Mouse (Mus musculus) kidney, embryonic 14.5 days (tissue): ENCODE measurements around the gene Hnrnpll. TPM values are rescaled to one million over a fixed set of nuclear protein-coding genes. Genes with fewer than 3 reads are reported as not detected.
A peak's percentile ranks its signal among the peaks of the same experiment; 100 is the strongest.

Source experiments
- ATAC-seq: fragments of 200-750 bp; cut with Nextera tagmentation; 2 replicates; pipeline ENCODE4 v1.8.0; 2017; ENCODE audit warnings: moderate number of reproducible peaks, mild to moderate bottlenecking, moderate TSS enrichment, moderate library complexity; ENCODE audit not compliant: low FRiP score, low TSS enrichment
- H3K27ac ChIP-seq: fragments of 300-500 bp; sonication (generic); 2 replicates; pipeline ENCODE4 v1.5.1; 2014; ENCODE audit warnings: low read depth, mild to moderate bottlenecking, low read length, moderate library complexity, mixed read lengths
- H3K27me3 ChIP-seq: fragments of 300-500 bp; sonication (generic); 2 replicates; pipeline ENCODE4 v1.6.1; 2014; ENCODE audit warnings: mild to moderate bottlenecking, low read length; ENCODE audit not compliant: control insufficient read depth, insufficient read depth
- H3K36me3 ChIP-seq: fragments of 300-500 bp; sonication (generic); 2 replicates; pipeline ENCODE4 v1.6.1; 2014; ENCODE audit warnings: low read length, mixed read lengths; ENCODE audit not compliant: control insufficient read depth, insufficient read depth
- H3K4me1 ChIP-seq: fragments of 300-500 bp; sonication (generic); 2 replicates; pipeline ENCODE4 v1.6.1; 2014; ENCODE audit warnings: low read length, mixed read lengths; ENCODE audit not compliant: control insufficient read depth, insufficient read depth
- H3K4me2 ChIP-seq: fragments of 300-500 bp; sonication (generic); replicated peaks from 2 replicates; pipeline ENCODE4 v1.6.1; 2014; ENCODE audit warnings: low read depth, mild to moderate bottlenecking, low read length
- H3K4me3 ChIP-seq: fragments of 300-500 bp; sonication (generic); 2 replicates; pipeline ENCODE4 v1.5.1; 2014; ENCODE audit warnings: mild to moderate bottlenecking, low read length
- H3K9ac ChIP-seq: fragments of 300-500 bp; sonication (generic); 2 replicates; pipeline ENCODE4 v1.6.1; 2014; ENCODE audit warnings: low read depth, mild to moderate bottlenecking, low read length, moderate library complexity
- H3K9me3 ChIP-seq: fragments of 300-500 bp; sonication (generic); 2 replicates; pipeline ENCODE4 v1.6.1; 2016; ENCODE audit warnings: low read length; ENCODE audit not compliant: control insufficient read depth
- WGBS: fragments of 180-500 bp; shearing (Covaris S2); extraction: QIAGEN DNeasy Blood & Tissue Kit; methylation state at CpG from one replicate; pipeline ENCODE4 v1.1.7; 2014; 5-methylcytosine and 5-hydroxymethylcytosine counted together
- polyA plus RNA-seq: library from polyadenylated mRNA; unstranded; fragments of >200 nt; fragmentation: Nextera tagmentation; extraction: Ambion mirVana; gene quantifications from 2 replicates; pipeline ENCODE4 v1.2.1, GENCODE M21; 2014

Gene Hnrnpll
- polyA plus RNA-seq, 1 experiment from 2014 or later = 90.1 TPM

GRCm38 (mm10) chr17:80090551-80090950, 28.4 kb upstream of the Hnrnpll start:
- Histone ChIP-seq H3K4me1 (no peaks in the 10 kb centered on the region; the same call in 1 of the 2 replicates), H3K4me2 (no peak overlapping the region), H3K27me3 (peaks cover 3% of the 10 kb centered on the region; the same call in 1 of the 2 replicates), H3K36me3 (no peaks in the 10 kb centered on the region), H3K27ac (no peak overlapping the region), H3K9me3 (peaks cover 1% of the 10 kb centered on the region; the same call in 1 of the 2 replicates), H3K4me3 (no peak overlapping the region), H3K9ac (no peak overlapping the region)
- WGBS = 69% methylated on average over 4 of the region's 4 CpGs
- no peak for ATAC-seq

DNA sequence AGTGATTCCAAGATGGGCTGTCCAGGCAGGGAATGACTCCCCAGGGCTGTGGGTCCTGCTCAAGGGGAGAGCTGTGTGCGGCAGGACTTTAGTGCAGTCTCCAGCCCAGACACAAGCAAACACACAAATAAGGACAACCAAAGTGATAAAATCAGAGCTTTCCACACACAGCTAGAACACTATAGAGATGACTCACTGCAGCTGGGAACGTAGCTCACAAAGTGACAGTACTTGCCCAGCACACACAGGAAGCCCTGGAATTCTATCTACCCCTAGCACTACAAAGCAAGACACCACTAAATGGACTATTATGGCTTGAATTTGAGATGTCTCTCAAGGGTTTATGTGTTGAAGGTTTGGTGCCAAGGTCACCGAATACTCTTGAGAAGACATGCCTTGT, 26.0 kb upstream of the Hnrnpll start:
- Histone ChIP-seq H3K9ac (no peak overlapping the region), H3K27ac (no peak overlapping the region), H3K9me3 (peaks cover 6% of the 10 kb centered on the region; the same call in 1 of the 2 replicates), H3K4me2 (no peak overlapping the region), H3K27me3 (no peaks in the 10 kb centered on the region), H3K36me3 (no peaks in the 10 kb centered on the region), H3K4me1 (no peaks in the 10 kb centered on the region), H3K4me3 (no peak overlapping the region)
- 97% methylated on average over 3 of the region's 3 CpGs for WGBS
- no peak for ATAC-seq

GRCm38 (mm10) chr17:80086591-80086990, 24.5 kb upstream of the Hnrnpll start:
- H3K9me3 ChIP-seq = peaks cover 6% of the 10 kb centered on the region; the same call in 1 of the 2 replicates
- H3K4me1 ChIP-seq = no peaks in the 10 kb centered on the region
- no peak overlapping the region for H3K4me3 ChIP-seq
- no peaks in the 10 kb centered on the region for H3K27me3 ChIP-seq
- H3K9ac ChIP-seq = no peak overlapping the region
- no peak overlapping the region for H3K27ac ChIP-seq
- 88% methylated on average over 11 of the region's 11 CpGs for WGBS
- no peak for ATAC-seq
- H3K4me2 ChIP-seq = no peak overlapping the region
- no peaks in the 10 kb centered on the region for H3K36me3 ChIP-seq

- no peak overlapping the region for H3K4me3 ChIP-seq
- no peak overlapping the region for H3K4me2 ChIP-seq
- no peaks in the 10 kb centered on the region for H3K4me1 ChIP-seq
- H3K36me3 ChIP-seq = no peaks in the 10 kb centered on the region
- peaks cover 6% of the 10 kb centered on the region; the same call in 1 of the 2 replicates for H3K9me3 ChIP-seq
- H3K27me3 ChIP-seq = no peaks in the 10 kb centered on the region
- 78% methylated on average over 9 of the region's 9 CpGs for WGBS
- no peak overlapping the region for H3K9ac ChIP-seq
- no peak overlapping the region for H3K27ac ChIP-seq
- no peak for ATAC-seq
These were observed 22.3 kb upstream of the Hnrnpll start for GRCm38 (mm10) chr17:80084424-80084823.

GRCm38 (mm10) chr17:80083223-80083622, 21.1 kb upstream of the Hnrnpll start:
- ATAC-seq = no peak
- Histone ChIP-seq H3K4me3 (no peak overlapping the region), H3K27me3 (no peaks in the 10 kb centered on the region), H3K36me3 (no peaks in the 10 kb centered on the region), H3K4me2 (no peak overlapping the region), H3K9me3 (peaks cover 6% of the 10 kb centered on the region; the same call in 1 of the 2 replicates), H3K9ac (no peak overlapping the region), H3K27ac (no peak overlapping the region), H3K4me1 (no peaks in the 10 kb centered on the region)
- WGBS = 78% methylated on average over 6 of the region's 6 CpGs

GRCm38 (mm10) chr17:80078726-80079125, 16.6 kb upstream of the Hnrnpll start:
- Histone ChIP-seq H3K27ac (no peak overlapping the region), H3K4me3 (no peak overlapping the region), H3K4me1 (0 out of 2 replicates have a peak, but pooled peaks cover 2% of the 10 kb centered on the region), H3K27me3 (no peaks in the 10 kb centered on the region), H3K4me2 (no peak overlapping the region), H3K36me3 (no peaks in the 10 kb centered on the region), H3K9ac (no peak overlapping the region), H3K9me3 (no peaks in the 10 kb centered on the region)
- 91% methylated on average over 4 of the region's 4 CpGs for WGBS
- ATAC-seq = no peak

DNA sequence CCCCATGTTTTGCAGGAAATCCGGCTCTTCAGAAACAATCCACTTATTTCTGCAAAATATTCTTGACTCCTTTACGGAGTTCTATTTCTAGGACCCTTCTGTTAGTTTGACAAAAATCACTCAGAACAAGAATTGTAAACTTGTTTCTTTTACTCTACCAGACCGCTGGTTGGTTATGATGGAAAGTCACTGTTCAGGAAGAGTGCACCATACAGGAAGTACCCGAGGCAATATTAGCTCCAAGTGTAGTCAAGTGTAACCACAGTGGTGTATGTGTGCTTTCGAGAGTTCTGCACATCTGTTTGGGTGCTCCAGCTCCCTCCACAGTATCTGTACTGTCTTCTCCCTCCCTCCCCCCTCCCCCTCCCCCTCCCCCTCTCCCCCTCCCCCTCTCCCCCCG, 5.1 kb upstream of the Hnrnpll start:
- Histone ChIP-seq H3K4me2 (no peak overlapping the region), H3K27me3 (no peaks in the 10 kb centered on the region), H3K9me3 (no peaks in the 10 kb centered on the region), H3K9ac (no peak overlapping the region), H3K4me1 (no peaks in the 10 kb centered on the region), H3K4me3 (no peak overlapping the region), H3K36me3 (no peaks in the 10 kb centered on the region), H3K27ac (no peak overlapping the region)
- 66% methylated on average over 5 of the region's 6 CpGs for WGBS
- no peak for ATAC-seq

DNA sequence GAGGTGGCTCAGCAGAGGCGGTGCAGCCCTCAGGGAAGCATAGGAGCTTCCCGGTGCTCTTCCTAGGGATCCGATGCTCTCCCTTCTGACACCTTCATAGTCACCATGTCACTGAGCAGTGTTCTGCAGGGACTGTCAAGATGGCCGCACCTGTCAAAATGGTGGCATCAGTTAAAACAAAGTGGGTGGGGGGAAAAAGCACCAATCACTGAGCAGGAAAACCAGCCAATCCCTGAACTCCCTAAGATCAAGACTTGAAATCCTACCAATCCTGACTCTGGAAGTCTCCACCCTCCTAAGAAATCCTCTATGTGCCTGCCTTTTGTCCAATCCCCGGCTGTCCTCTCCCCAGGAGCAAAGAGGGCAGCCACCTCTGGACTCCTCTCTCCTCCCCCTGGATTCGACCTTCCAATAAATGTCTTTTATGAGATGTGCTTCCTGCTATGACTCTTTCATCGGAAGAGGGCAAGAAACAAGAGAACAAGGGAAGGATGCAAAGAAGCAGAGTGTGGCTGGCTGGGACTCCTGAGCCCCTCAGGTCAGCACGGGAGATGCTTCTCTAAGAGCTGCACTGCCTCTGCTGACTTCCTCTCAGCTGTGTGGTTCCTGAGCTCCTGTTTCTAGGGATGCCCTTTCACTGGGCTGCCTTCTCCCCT, 1.8 kb upstream of the Hnrnpll start:
- H3K9me3 ChIP-seq = no peaks in the 10 kb centered on the region

DNA sequence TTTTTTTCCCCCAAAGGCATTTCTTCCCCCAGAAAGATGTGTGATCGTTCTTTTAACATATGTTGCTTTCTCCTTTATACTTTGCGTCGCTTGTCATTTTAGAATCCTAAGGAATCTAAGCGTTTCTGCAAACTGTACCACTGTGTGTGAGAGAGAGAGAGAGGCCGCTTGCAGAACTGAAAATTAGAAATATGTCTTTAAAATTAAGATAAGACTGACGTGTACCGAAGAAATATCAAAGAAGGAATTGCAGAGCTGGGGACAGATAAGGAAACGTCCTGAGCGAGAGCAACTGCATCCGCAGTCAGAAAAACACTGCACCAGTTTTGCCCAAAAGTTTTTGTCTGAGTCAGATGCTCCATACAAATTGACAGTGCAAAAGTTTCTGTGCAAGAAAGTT, 1.3 kb upstream of the Hnrnpll start:
- H3K4me3 ChIP-seq = peak overlapping the region; percentile 90; the same call in 1 of the 2 replicates
- no peak overlapping the region for H3K27ac ChIP-seq
- peaks cover 14% of the 10 kb centered on the region for H3K4me1 ChIP-seq
- no peaks in the 10 kb centered on the region for H3K36me3 ChIP-seq
- ATAC-seq = no peak
- 83% methylated on average over 10 of the region's 10 CpGs for WGBS
- H3K9me3 ChIP-seq = no peaks in the 10 kb centered on the region
- no peak overlapping the region for H3K4me2 ChIP-seq
- no peaks in the 10 kb centered on the region for H3K27me3 ChIP-seq
- H3K9ac ChIP-seq = no peak overlapping the region

More for the DNA sequence above, 1.8 kb upstream of the Hnrnpll start:
- Histone ChIP-seq H3K4me2 (no peak overlapping the region), H3K27ac (no peak overlapping the region), H3K4me3 (no peak overlapping the region), H3K27me3 (no peaks in the 10 kb centered on the region), H3K4me1 (peaks cover 14% of the 10 kb centered on the region), H3K36me3 (no peaks in the 10 kb centered on the region), H3K9ac (no peak overlapping the region)
- WGBS = 71% methylated on average over 8 of the region's 8 CpGs
- no peak for ATAC-seq
